Mouse (Mus musculus): Measurements from ENCODE around the gene Ston2. TPM values are rescaled to one million over a fixed set of nuclear protein-coding genes. Genes with fewer than 3 reads are reported as not detected.
A peak's percentile ranks its signal among the peaks of the same experiment; 100 is the strongest.

The Ston2 gene
- total RNA-seq, 2 experiments from 2014 or later, result 33.4 to 34.7 TPM

DNA sequence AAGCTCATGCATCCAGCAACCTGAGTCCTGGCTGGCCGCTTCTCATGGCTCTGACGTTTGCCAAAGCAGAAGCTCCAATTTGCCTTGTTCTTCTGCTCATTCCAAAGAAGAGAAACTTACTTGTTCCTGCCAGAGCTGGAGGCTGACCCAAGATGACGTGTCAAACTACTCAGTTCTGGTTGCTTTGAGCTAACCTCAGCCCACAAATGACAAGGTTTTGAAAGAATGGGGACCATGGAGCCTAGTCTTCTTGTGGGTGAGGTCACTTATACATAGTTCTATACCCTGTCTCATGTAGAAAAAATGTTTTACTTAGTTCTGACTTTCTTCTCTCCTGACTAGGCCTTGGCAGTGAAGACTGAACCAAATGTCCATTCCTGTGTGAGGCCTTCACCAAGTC, 7.7 kb downstream of the Ston2 start:
- H3K4me3 ChIP-seq, result no peak overlapping the region
- no peak overlapping the region for H3K27ac ChIP-seq
- TF ChIP-seq CTCF (conservative IDR thresholded peaks at IDR 0.05), result no peak
- no peak for DNase-seq (ENCODE audit: low spot score in 2 of 2)

DNA sequence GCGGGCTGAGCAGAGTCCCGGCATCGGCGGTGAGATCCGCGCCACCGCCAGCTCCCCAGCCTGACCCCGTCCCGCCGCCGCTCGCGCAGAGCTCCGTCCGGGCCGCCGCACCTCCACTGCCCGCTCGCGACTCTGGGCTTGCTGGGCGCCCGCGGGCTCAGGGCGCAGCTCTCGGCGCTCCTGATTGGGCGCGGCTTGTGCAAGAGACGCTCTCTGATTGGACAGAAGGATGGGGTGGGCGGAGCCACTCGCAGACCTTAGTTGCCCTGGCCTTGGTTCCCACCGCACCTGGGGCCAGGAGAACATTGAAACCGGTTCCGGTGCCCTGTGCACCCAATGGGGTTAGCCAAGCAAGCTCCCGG, 9.2 kb downstream of the Ston2 start:
- peak; percentile 76 to 79 for DNase-seq (ENCODE audit: low spot score in 2 of 2)
- TF ChIP-seq CTCF (conservative IDR thresholded peaks at IDR 0.05), result no peak
- peak overlapping the region; percentile 77 for H3K4me3 ChIP-seq
- peak overlapping the region; percentile 92 for H3K27ac ChIP-seq

DNA sequence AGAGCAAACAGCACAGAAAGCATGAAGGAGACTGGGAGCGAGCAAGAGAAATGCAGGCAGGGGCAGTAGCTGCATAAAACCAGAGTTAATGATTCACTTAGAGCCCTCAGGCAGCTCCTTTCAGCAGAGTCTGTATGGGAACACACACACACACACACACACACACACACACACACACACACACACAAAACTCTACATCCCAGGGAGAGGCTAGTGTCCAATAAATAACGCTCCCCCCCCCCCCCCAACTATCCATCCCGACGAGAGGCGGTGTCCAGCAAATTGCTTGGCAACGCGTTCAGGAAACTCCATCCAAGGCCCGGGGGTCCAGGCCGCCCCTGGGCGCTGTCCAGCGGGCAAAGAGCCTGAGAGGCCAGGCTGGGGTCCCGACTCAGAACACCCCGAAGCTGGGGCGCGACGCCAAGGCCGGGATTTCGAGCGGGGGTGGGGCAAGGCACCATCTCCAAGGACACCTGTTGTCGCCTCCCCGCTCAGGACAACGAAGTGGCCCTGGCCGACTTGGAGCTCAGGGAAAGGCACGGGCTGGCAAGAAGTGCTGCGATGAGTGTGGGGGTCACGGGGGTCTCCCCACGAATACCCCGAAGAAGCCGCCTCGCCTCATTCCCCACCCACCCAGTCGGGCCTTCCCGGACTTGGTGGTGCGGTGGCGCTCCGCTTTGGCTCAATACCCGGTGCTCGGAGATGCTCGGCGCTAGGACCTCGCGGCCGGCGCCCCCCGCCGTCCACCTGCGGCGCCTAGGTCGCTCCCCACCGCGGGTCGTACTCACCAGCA, 9.8 kb downstream of the Ston2 start:
- no peak for TF ChIP-seq CTCF (conservative IDR thresholded peaks at IDR 0.05)
- DNase-seq (ENCODE audit: low spot score in 2 of 2), result peak in 1 of 2 experiments; percentile 53
- peak overlapping the region; percentile 92 for H3K27ac ChIP-seq
- peak overlapping the region; percentile 77 for H3K4me3 ChIP-seq

DNA sequence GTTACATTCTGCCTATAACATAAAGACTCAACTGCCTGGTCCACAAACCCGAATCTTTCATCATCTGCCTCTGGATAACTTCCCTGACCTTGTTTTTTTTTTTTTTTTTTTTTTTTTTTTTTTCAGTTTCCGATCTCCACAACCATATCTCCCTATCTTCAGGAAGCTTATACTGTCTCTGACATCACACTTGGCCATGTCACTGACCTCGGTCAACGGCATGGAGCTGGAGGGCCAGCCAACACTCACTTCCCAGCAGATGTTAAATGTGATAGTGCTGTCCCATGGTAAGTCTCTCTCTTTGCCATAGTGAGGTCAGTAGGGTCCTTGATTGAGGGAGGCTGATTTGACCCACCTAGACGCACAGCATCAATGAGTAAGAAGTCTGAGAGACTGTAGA, 11.8 kb downstream of the Ston2 start:
- no peak for DNase-seq (ENCODE audit: low spot score in 2 of 2)
- no peak for TF ChIP-seq CTCF (conservative IDR thresholded peaks at IDR 0.05)
- Histone ChIP-seq H3K27ac (peak overlapping the region; percentile 71), H3K4me3 (no peak overlapping the region; the same call in 1 of the 2 replicates)

DNA sequence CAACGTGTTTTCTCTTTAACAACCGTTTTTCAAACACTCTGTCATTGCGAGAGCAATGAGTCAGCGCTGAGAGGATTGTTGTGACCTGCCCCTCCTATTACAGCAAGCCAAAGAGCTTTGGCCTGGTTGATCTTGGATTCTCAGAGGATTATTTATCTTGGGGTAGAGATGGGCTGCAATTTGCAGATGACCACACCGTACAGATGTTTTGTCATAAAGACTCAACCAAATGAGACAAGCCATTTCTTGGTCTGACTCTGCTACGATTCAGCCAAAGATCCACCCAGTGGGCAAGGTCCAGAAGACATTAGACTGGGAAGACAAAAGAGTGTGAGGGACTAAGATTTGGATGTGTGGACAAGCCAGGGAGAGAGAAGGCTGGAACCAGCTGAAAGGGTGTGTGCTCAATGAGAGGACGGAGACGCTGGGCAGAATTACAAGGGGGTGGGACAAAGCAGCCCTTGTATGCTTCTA, 13.3 kb downstream of the Ston2 start:
- TF ChIP-seq CTCF (conservative IDR thresholded peaks at IDR 0.05), result no peak
- peak in 1 of 2 experiments; percentile 58 for DNase-seq (ENCODE audit: low spot score in 2 of 2)
- peak overlapping the region; percentile 71 for H3K27ac ChIP-seq
- no peak overlapping the region for H3K4me3 ChIP-seq

DNA sequence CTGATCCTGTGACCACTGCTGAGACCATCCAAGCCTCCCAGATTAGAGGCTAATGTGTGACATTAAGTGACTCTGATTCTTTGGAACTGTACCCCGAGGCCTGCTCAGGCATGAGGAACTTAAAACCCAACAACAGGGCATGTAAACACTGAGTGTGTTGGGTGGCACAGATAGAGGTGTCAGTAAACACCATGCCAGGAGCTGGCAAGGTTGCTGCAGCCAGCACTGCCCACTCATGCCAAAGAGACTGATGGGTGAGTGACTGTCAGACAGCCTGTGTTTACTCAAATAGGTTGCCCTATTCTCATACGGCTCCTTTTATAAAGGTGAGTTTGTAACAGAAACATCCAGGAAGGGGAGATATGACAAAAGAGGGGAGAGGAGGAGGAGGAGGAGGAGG, 19.3 kb downstream of the Ston2 start:
- DNase-seq (ENCODE audit: low spot score in 2 of 2), result no peak
- Histone ChIP-seq H3K4me3 (no peak overlapping the region), H3K27ac (no peak overlapping the region)
- TF ChIP-seq CTCF (conservative IDR thresholded peaks at IDR 0.05), result no peak

DNA sequence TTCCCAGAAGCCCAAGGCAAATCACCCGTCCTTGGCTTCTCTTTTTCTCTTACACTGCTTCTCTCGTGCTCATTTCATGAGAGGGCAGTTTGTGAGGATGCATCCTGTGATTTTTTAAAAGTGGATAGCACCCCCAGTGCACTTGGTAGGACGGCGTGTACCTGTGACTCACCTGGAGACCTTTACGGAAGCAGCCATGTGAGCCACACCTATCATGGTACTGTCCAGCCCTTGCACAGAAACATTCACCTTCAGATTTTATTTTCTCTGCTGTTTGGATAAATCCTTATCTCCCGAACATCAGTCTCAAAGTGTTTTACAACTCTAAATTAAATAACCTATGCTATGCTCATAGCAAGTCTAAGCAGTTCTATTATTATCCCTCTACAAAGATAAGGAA, 20.0 kb downstream of the Ston2 start:
- Histone ChIP-seq H3K27ac (no peak overlapping the region), H3K4me3 (no peak overlapping the region)
- TF ChIP-seq CTCF (conservative IDR thresholded peaks at IDR 0.05), result no peak
- no peak for DNase-seq (ENCODE audit: low spot score in 2 of 2)

DNA sequence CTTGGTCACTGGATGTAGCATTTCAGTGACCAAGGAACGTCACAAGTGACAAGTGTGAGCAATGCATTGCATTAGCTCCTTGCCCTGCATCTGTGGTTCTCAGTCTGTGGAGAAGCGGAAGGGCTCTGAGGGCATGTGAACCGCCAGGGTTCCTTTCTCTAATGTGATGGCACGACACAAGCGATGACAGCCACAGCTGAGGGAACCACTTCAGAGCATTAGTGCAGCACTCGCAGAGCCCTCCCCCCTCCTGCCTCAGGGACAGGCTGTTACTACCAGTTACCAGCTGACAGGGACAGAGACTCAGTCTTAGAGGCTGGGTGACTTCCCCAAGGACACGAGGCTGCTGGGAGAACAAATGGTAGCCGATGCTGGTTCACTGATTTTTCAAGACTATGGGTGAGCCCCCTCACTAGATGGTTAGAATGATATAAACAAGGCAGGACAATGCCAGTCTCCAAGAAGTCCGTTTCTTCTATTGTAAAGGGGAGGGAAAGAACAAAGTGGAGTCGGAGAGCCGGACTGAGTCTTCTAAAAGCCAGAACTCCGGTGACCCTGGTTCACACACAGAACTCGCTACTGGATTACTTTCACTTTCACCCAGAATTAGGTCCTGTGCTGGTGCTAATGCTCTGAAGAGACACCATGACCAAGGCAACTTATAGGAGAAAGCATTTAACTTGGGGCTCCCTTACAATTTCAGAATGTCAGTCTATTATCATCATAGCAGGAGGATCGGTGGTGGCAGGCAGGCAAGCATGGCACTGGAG, 21.7 kb downstream of the Ston2 start:
- DNase-seq (ENCODE audit: low spot score in 2 of 2), result peak; percentile 47 to 64
- peak overlapping the region; percentile 61 for H3K27ac ChIP-seq
- no peak for TF ChIP-seq CTCF (conservative IDR thresholded peaks at IDR 0.05)
- peak overlapping the region; percentile 39 for H3K4me3 ChIP-seq

DNA sequence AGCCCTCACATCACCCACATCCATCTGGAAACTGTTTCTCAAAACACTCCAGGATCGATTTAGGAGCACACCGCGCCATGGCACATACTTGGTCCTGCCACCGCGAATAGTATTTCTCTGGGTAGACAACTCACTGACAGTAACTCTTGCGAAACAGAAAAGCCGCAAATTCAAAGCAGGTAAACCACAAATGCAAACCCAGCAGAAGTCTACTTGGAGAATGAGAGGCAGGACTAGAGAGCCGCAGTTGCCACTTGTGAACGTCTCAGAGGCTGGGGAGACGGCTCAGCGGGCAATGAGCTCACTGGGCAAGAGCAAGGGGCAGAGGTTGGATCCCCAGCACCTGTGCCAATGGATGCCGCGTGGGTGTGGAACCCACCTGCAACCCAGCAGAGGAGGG, 22.7 kb downstream of the Ston2 start:
- no peak for TF ChIP-seq CTCF (conservative IDR thresholded peaks at IDR 0.05)

DNA sequence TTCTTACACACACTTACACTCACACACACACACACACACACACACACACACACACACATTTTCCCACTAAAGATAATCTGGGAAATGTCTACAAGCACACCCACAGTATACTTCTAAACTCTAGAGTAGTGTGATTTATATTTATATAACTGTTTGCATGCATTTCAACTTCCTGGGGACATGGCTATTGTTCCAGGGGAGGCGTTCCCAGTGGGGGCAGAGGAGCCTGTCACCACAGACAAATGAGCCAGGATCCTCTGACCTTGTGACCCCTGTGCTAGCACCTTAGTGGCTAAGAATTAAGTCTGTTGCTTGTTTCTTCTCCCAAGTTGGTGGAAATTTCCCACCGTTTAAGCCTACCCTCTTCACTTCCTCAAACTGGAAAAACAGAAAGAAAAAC, 23.1 kb downstream of the Ston2 start:
- peak overlapping the region; percentile 61; the same call in 1 of the 2 replicates for H3K27ac ChIP-seq
- H3K4me3 ChIP-seq, result no peak overlapping the region
- no peak for DNase-seq (ENCODE audit: low spot score in 2 of 2)
- TF ChIP-seq CTCF (conservative IDR thresholded peaks at IDR 0.05), result no peak

More for the DNA sequence above, 22.7 kb downstream of the Ston2 start:
- Histone ChIP-seq H3K4me3 (no peak overlapping the region; the same call in 1 of the 2 replicates), H3K27ac (peak overlapping the region; percentile 61; the same call in 1 of the 2 replicates)
- no peak for DNase-seq (ENCODE audit: low spot score in 2 of 2)

DNA sequence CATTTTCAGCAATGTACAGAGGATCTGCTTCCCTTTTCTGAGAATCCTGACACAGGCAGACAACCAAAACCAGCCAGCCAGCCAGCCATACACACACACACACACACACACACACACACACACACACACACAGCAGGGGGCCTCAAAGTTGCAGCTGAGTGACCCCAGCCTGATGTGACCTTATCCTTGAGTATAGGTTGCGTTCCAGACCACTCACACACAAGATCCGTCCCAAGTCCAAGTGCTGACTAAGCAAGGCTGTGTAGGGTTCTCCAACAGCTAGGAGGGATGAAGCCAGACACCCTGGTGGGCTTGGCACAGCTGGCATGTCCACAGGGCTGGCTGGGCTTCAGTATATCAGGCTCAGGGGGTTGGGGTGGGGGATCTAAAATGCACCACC, 23.7 kb downstream of the Ston2 start:
- Histone ChIP-seq H3K4me3 (no peak overlapping the region), H3K27ac (no peak overlapping the region)
- DNase-seq (ENCODE audit: low spot score in 2 of 2), result no peak
- TF ChIP-seq CTCF (conservative IDR thresholded peaks at IDR 0.05), result no peak

DNA sequence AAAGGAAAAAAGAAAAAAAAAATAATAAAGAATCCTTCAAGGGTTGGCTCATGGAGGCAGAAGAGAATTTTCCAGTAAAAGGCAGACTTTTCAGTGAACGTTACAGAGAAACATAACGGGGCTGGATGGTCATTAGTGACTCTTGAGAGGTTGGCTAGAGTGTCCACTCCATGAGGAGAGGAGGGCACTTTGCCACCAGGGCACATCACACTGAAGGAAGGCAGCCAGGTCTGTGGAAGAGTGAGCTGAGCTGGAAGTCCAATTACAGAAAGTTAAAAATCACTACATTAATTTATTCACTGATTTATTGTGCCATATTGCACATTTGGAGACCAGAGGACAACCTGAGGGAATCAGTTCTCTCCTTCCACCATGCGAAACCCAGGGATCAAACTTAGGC, 28.4 kb downstream of the Ston2 start:
- H3K27ac ChIP-seq, result no peak overlapping the region
- no peak for TF ChIP-seq CTCF (conservative IDR thresholded peaks at IDR 0.05)
- no peak overlapping the region for H3K4me3 ChIP-seq
- no peak for DNase-seq (ENCODE audit: low spot score in 2 of 2)

DNA sequence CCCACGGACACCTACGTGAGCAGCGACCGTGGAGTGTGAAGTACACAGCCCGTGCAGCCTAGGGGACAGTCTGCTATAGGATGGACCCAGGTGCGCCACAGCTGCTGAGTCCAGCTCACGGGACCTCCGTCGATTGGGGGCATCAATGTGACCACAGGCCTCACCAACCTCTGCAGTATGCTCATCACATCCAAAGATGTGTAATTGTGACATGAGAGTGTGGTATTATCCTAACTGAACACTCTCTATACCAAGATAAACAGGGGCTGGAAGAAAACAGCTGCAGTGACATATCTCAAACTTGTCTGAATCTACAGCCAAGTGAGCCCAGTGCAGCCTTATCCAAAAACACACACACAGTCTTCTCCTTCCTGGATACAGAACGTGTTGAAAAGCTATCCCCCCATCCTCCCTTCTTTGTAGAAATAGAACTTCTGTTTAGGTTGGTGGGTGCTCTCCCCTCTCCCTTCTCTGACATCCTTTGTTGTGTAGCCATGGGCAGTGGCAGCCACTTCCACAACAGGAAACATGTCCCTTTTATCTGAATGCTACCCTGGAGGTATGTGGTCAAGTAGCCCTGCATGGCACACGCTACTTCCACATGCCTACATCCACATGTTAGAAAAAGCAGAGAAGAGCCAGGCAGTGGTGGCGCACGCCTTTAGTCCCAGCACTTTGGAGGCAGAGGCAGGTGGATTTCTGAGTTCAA, 30.2 kb downstream of the Ston2 start:
- Histone ChIP-seq H3K27ac (no peak overlapping the region), H3K4me3 (no peak overlapping the region)
- TF ChIP-seq CTCF (conservative IDR thresholded peaks at IDR 0.05), result no peak
- no peak for DNase-seq (ENCODE audit: low spot score in 2 of 2)
